Mouse (Mus musculus): ENCODE data around the gene Ybx2. TPM values are rescaled to one million over a fixed set of nuclear protein-coding genes. Genes with fewer than 3 reads are reported as not detected.

Gene Ybx2
- polyA plus RNA-seq, 1 experiment: 20.0 TPM

DNA sequence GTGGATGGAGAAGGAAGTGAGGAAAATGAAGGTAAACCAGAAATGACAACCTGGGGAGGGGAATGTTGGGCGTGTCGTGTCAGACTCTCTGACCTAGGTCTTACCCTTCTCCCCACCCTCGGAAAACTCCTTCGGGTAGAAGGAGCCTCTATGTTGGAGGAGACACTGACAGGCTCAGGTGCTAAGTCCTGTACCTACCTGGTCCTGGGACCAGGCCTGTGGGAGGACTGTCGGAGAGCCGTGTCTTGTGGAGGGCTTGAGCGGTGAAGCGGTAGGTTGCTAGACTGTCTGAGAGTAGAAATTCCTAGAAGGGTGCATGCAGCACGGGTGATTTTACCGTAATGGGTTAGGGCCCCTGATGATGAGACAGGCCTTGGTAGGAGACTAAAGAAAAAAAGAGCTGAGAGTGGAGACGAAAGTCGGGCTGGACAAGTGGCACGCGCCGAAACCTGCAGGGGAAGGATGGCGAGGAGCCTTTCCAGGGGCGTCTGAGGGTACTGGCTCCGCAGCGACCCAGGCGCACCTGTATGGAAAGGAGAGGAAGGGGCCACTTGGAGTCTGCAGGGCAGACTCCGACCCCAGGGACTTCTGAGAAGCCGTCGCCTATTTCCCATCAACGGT lies 29.2 kb downstream of the Ybx2 start, which contains the start of gene Cldn7:
Cldn7 (plus strand) TSS at position 130 of the 621 bp plus-strand sequence.
- Histone ChIP-seq H3K27me3 (ENCODE audit: control insufficient read depth, insufficient read depth, low read length) (peaks cover 18% of the 10 kb centered on the region; the same call in 1 of the 2 replicates), H3K27ac (ENCODE audit: control insufficient read depth, insufficient read depth, low read length) (no peak within 1 kb of the TSS), H3K4me3 (ENCODE audit: control insufficient read depth, insufficient read depth, low read length) (no peak within 1 kb of the TSS), H3K4me1 (replicated peaks; ENCODE audit: control insufficient read depth, insufficient read depth, low read length) (peaks cover 7% of the 10 kb centered on the region; the same call in 1 of the 2 replicates), H3K36me3 (ENCODE audit: control insufficient read depth, insufficient read depth, low read length) (no peaks in the 10 kb centered on the region)
- TF ChIP-seq POLR2A (IDR thresholded peaks at IDR 0.05; ENCODE audit: control insufficient read depth, extremely low read depth, insufficient read depth, low read length, poor library complexity): no peak
- no peak for TF ChIP-seq CTCF (IDR thresholded peaks at IDR 0.05; ENCODE audit: borderline replicate concordance, control insufficient read depth, extremely low read depth, insufficient read depth, low read length, poor library complexity)
- WGBS: 38% methylated on average over 24 of the region's 24 CpGs
- no peak for DNase-seq

DNA sequence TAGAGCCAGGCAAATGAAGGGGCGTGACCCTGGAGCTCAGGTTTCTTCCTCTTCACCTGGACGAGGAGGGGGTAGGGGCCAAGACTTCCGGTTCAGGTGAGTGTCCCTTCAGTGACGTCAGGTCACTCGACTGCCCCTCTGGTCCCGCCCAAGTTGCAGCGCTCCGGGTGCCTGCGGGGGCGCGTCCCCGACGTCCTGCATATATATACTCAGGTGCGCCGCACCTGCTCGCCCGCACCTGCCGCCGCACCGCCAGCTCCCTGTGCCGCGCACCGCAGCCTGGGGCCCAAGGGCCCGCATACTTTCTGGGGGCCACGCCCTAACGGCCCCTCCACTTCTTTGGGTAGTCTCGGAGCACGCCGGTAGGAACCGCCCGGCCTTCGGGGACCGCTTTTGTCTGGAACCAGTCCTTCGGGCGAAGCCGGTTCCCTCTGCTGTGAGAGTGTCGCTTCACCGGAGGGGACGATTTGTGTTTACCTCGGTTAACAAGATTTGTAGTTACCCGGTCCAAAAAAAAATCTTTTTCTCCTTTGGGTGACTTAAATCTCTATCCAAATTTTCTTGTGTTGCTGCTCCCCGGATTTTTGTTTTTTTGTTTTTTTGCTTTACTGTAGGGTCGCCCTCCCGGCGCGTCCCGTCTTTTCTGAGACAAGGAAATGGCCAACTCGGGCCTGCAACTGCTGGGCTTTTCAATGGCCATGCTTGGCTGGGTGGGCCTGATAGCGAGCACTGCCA lies 29.8 kb downstream of the Ybx2 start:
- TF ChIP-seq CTCF (IDR thresholded peaks at IDR 0.05; ENCODE audit: borderline replicate concordance, control insufficient read depth, extremely low read depth, insufficient read depth, low read length, poor library complexity): no peak
- TF ChIP-seq POLR2A (IDR thresholded peaks at IDR 0.05; ENCODE audit: control insufficient read depth, extremely low read depth, insufficient read depth, low read length, poor library complexity): no peak
- H3K36me3 ChIP-seq (ENCODE audit: control insufficient read depth, insufficient read depth, low read length): no peaks in the 10 kb centered on the region; the same call in 1 of the 2 replicates
- H3K27me3 ChIP-seq (ENCODE audit: control insufficient read depth, insufficient read depth, low read length): peaks cover 18% of the 10 kb centered on the region; the same call in 1 of the 2 replicates
- DNase-seq: no peak
- WGBS: 9% methylated on average over 49 of the region's 49 CpGs
- peaks cover 7% of the 10 kb centered on the region; the same call in 1 of the 2 replicates for H3K4me1 ChIP-seq (replicated peaks; ENCODE audit: control insufficient read depth, insufficient read depth, low read length)
- no peak overlapping the region for H3K4me3 ChIP-seq (ENCODE audit: control insufficient read depth, insufficient read depth, low read length)
- no peak overlapping the region for H3K27ac ChIP-seq (ENCODE audit: control insufficient read depth, insufficient read depth, low read length)

DNA sequence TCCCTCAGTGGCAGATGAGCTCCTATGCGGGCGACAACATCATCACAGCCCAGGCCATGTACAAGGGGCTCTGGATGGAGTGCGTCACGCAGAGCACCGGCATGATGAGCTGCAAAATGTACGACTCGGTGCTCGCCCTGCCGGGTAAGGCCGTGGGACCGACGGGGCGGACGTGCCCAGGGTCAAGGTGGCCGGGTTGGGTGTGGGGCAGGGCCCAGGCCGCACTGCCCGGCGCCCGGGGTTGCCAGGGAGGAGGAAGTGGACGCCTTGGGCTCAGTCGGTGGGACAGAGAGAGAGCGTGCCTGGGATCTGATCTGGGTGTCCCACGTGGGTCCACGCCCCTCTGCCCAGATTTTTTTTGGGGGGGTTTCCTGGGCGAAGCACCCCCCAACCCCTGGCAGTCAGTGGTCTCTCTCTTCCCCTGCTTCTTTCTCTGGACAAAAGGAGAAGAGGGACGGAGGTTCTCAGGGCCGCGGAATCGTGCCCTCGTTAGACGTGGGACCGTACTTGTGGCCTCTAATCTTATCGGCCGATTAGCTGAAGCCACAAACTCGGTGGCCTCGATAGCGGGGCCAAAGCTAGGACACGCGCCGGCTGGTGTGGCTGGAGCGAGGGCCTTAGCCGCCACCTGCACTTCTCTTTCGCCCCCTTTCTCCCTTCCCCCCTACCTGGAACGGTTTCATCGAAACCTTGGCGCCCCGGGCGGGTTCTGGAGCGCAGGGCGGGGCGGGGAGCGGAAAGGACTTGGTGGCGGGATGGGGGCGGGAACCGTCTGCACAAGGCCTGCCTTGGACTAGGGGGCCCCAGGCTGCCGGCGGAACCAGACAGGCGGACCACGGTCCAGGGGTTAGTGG lies 30.6 kb downstream of the Ybx2 start:
- TF ChIP-seq CTCF (IDR thresholded peaks at IDR 0.05; ENCODE audit: borderline replicate concordance, control insufficient read depth, extremely low read depth, insufficient read depth, low read length, poor library complexity): no peak
- no peak for TF ChIP-seq POLR2A (IDR thresholded peaks at IDR 0.05; ENCODE audit: control insufficient read depth, extremely low read depth, insufficient read depth, low read length, poor library complexity)
- peaks cover 7% of the 10 kb centered on the region; the same call in 1 of the 2 replicates for H3K4me1 ChIP-seq (replicated peaks; ENCODE audit: control insufficient read depth, insufficient read depth, low read length)
- H3K27me3 ChIP-seq (ENCODE audit: control insufficient read depth, insufficient read depth, low read length): peaks cover 18% of the 10 kb centered on the region; the same call in 1 of the 2 replicates
- DNase-seq: no peak
- no peak overlapping the region; the same call in 1 of the 2 replicates for H3K4me3 ChIP-seq (ENCODE audit: control insufficient read depth, insufficient read depth, low read length)
- no peaks in the 10 kb centered on the region; the same call in 1 of the 2 replicates for H3K36me3 ChIP-seq (ENCODE audit: control insufficient read depth, insufficient read depth, low read length)
- H3K27ac ChIP-seq (ENCODE audit: control insufficient read depth, insufficient read depth, low read length): no peak overlapping the region
- WGBS: 6% methylated on average over 59 of the region's 59 CpGs

DNA sequence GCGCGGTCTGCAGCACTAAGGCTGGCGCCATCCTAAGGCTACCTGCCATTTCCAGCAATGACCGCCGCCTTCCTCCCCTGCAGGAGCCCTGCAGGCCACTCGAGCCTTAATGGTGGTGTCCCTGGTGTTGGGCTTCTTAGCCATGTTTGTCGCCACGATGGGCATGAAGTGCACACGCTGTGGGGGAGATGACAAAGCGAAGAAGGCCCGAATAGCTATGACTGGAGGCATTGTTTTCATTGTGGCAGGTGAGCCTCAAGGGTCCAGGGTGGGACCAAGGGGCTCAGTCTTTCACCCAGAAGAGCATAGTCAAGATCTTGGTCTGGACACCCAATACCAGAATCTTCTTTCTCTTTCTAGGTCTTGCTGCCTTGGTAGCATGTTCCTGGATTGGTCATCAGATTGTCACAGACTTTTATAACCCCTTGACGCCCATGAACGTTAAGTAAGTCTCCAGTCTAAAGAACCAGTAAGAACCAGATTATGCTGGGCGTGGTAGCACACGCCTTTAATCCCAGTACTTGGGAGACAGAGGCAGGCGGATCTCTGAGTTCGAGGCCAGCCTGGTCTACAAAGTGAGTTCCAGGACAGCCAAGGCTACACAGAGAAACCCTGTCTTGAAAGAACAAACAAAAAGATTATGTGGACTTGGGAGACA lies 31.4 kb downstream of the Ybx2 start:
- no peak overlapping the region for H3K4me3 ChIP-seq (ENCODE audit: control insufficient read depth, insufficient read depth, low read length)
- H3K27me3 ChIP-seq (ENCODE audit: control insufficient read depth, insufficient read depth, low read length): peaks cover 18% of the 10 kb centered on the region; the same call in 1 of the 2 replicates
- no peak for TF ChIP-seq POLR2A (IDR thresholded peaks at IDR 0.05; ENCODE audit: control insufficient read depth, extremely low read depth, insufficient read depth, low read length, poor library complexity)
- TF ChIP-seq CTCF (IDR thresholded peaks at IDR 0.05; ENCODE audit: borderline replicate concordance, control insufficient read depth, extremely low read depth, insufficient read depth, low read length, poor library complexity): no peak

DNA sequence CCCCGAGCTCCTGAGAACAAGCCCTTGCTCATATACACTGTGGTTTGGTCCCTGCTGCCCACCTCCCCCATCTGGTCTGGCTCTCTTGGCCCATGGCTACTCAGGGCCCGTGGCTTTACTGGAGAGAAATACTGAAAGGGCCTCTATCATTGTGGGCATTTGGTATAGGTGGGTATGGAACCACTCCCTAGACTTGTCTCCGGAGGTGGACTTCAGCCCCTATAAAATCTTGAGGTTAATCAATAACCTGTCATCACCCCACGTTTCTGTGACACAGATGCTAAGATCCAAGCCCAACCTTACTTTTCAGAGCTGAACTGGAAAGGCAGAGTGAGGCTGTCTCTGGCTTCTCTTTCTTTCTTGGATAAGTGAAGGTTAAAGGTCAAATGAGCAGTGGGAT lies 33.2 kb downstream of the Ybx2 start:
- peaks cover 5% of the 10 kb centered on the region for H3K36me3 ChIP-seq (ENCODE audit: control insufficient read depth, insufficient read depth, low read length)
- H3K27me3 ChIP-seq (ENCODE audit: control insufficient read depth, insufficient read depth, low read length): peaks cover 18% of the 10 kb centered on the region; the same call in 1 of the 2 replicates
- WGBS: 91% methylated on average over 4 of the region's 4 CpGs
- H3K4me3 ChIP-seq (ENCODE audit: control insufficient read depth, insufficient read depth, low read length): no peak overlapping the region
- peaks cover 7% of the 10 kb centered on the region; the same call in 1 of the 2 replicates for H3K4me1 ChIP-seq (replicated peaks; ENCODE audit: control insufficient read depth, insufficient read depth, low read length)
- TF ChIP-seq CTCF (IDR thresholded peaks at IDR 0.05; ENCODE audit: borderline replicate concordance, control insufficient read depth, extremely low read depth, insufficient read depth, low read length, poor library complexity) (no peak), POLR2A (IDR thresholded peaks at IDR 0.05; ENCODE audit: control insufficient read depth, extremely low read depth, insufficient read depth, low read length, poor library complexity) (no peak)
- H3K27ac ChIP-seq (ENCODE audit: control insufficient read depth, insufficient read depth, low read length): no peak overlapping the region
- DNase-seq: no peak

More for the DNA sequence above, 31.4 kb downstream of the Ybx2 start:
- Histone ChIP-seq H3K27ac (ENCODE audit: control insufficient read depth, insufficient read depth, low read length) (no peak overlapping the region), H3K36me3 (ENCODE audit: control insufficient read depth, insufficient read depth, low read length) (no peaks in the 10 kb centered on the region; the same call in 1 of the 2 replicates), H3K4me1 (replicated peaks; ENCODE audit: control insufficient read depth, insufficient read depth, low read length) (peaks cover 7% of the 10 kb centered on the region; the same call in 1 of the 2 replicates)
- no peak for DNase-seq
- WGBS: 47% methylated on average over 17 of the region's 17 CpGs

Data from thymus, adult 2 months (tissue).